Comparison of ENCODE assay signal across 7 mouse cellular contexts in the genomic region with DNA sequence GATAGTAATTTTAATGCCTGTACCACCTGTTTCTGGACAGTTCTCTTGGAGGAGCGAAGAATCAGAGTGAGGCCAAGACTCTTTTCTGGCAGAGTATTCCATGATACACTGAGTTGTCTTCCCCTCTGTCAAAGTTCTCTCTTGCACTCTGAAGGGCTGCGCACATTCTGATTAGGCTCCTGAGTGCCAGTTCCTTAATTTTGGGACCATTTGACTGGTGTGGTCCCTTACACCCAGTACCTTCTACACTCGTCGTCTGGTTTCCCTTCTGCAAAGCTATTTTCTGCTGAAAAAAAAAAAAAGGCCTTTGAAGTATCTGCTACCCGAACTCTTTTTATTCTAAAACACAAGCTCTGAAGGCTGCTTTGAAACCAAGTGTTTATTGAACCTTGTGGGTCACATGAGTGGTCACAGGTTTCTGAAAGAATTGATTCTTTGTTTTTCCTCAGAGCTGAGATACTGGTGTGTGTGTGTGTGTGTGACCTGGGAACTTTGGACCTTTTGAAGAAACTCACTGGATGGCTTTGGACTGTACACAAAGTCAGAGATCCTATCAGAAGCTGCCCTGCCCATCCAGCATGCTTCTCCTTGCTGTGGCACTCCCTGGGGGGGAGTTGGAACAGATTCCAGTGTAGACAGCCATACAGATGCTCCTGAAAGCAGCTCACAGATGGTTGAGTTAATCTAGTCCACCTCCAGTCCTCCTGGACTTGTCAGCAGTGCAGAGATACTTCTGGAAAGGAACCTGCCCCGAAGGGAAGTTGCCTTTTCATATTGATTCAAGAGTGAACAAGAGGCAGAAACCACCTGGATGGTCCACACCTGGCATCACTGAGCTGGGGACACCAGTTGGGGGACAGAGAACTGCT. TPM values are rescaled to one million over a fixed set of nuclear protein-coding genes. Genes with fewer than 3 reads are reported as not detected.
DNase-seq lines count a peak whose midpoint lies in the region; ATAC-seq and TF ChIP-seq lines count a peak whose summit lies in the region.

No protein-coding gene starts in this region.

- TF ChIP-seq POLR2A in limb, embryonic 14.5 days (IDR thresholded peaks at IDR 0.05; ENCODE audit: borderline replicate concordance, extremely low read depth, insufficient read depth, insufficient read length) = no peak
- TF ChIP-seq POLR2A in cerebellum, adult 2 months (IDR thresholded peaks at IDR 0.05; ENCODE audit: borderline replicate concordance, insufficient read depth, low read length) = no peak

- DNase-seq in midbrain, embryonic 11.5 days (ENCODE audit: low spot score, missing footprints) = no peak
- no peak for DNase-seq in limb, embryonic 14.5 days (ENCODE audit: low spot score)
- peak; percentile 77 for DNase-seq in telencephalon, adult 2 months (ENCODE audit: low read depth, low spot score)
- no peak for DNase-seq in ovary, postnatal 36 days (ENCODE audit: low spot score)
- DNase-seq in cerebellum, adult 2 months = no peak

- no peak for ATAC-seq in midbrain, embryonic 13.5 days
- ATAC-seq in midbrain, embryonic 11.5 days (ENCODE audit: low FRiP score) = no peak
- ATAC-seq in intestine, embryonic 15.5 days = peak; percentile 87
- ATAC-seq in limb, embryonic 14.5 days (ENCODE audit: low FRiP score, low read depth) = no peak

- peaks cover 43% of the 10 kb centered on the region for H3K4me1 ChIP-seq in midbrain, embryonic 13.5 days (replicated peaks)
- peaks cover 17% of the 10 kb centered on the region for H3K4me1 ChIP-seq in midbrain, embryonic 11.5 days (ENCODE audit: control insufficient read depth, insufficient read depth, low read length)
- peaks cover 24% of the 10 kb centered on the region for H3K4me1 ChIP-seq in intestine, embryonic 15.5 days (replicated peaks)
- peaks cover 10% of the 10 kb centered on the region for H3K4me1 ChIP-seq in limb, embryonic 14.5 days (ENCODE audit: control insufficient read depth, insufficient read depth, low read length)
- peaks cover 20% of the 10 kb centered on the region for H3K4me1 ChIP-seq in cerebellum, adult 2 months (ENCODE audit: control insufficient read depth, insufficient read depth, low read length)

- H3K9ac ChIP-seq in midbrain, embryonic 13.5 days (replicated peaks) = peak overlapping the region; percentile 36; the same call in 1 of the 2 replicates
- H3K9ac ChIP-seq in midbrain, embryonic 11.5 days (ENCODE audit: low read length) = no peak overlapping the region
- peak overlapping the region; percentile 80; the same call in 1 of the 2 replicates for H3K9ac ChIP-seq in intestine, embryonic 15.5 days
- no peak overlapping the region for H3K9ac ChIP-seq in limb, embryonic 14.5 days (ENCODE audit: low read depth, low read length, severe bottlenecking)

- 81% methylated on average over 6 of the region's 6 CpGs for WGBS in midbrain, embryonic 13.5 days
- WGBS in midbrain, embryonic 11.5 days = 86% methylated on average over 6 of the region's 6 CpGs
- WGBS in intestine, embryonic 15.5 days = 63% methylated on average over 6 of the region's 6 CpGs
- WGBS in limb, embryonic 14.5 days = 80% methylated on average over 6 of the region's 6 CpGs
- WGBS in cerebellum, adult 2 months = 68% methylated on average over 6 of the region's 6 CpGs

- H3K27me3 ChIP-seq in midbrain, embryonic 13.5 days = no peaks in the 10 kb centered on the region
- H3K27me3 ChIP-seq in midbrain, embryonic 11.5 days (ENCODE audit: control insufficient read depth, insufficient read depth, low read length) = no peaks in the 10 kb centered on the region
- no peaks in the 10 kb centered on the region for H3K27me3 ChIP-seq in intestine, embryonic 15.5 days (replicated peaks)
- H3K27me3 ChIP-seq in limb, embryonic 14.5 days (ENCODE audit: control insufficient read depth, insufficient read depth, low read length) = no peaks in the 10 kb centered on the region
- H3K27me3 ChIP-seq in cerebellum, adult 2 months (ENCODE audit: control insufficient read depth, insufficient read depth, low read length) = no peaks in the 10 kb centered on the region

- no peaks in the 10 kb centered on the region for H3K9me3 ChIP-seq in midbrain, embryonic 13.5 days
- H3K9me3 ChIP-seq in midbrain, embryonic 11.5 days (ENCODE audit: control insufficient read depth, low read length) = no peaks in the 10 kb centered on the region
- no peaks in the 10 kb centered on the region for H3K9me3 ChIP-seq in intestine, embryonic 15.5 days
- H3K9me3 ChIP-seq in limb, embryonic 14.5 days (ENCODE audit: control insufficient read depth, low read length) = no peaks in the 10 kb centered on the region

- no peak overlapping the region for H3K4me3 ChIP-seq in midbrain, embryonic 13.5 days (replicated peaks)
- no peak overlapping the region for H3K4me3 ChIP-seq in midbrain, embryonic 11.5 days (ENCODE audit: low read depth, low read length)
- H3K4me3 ChIP-seq in intestine, embryonic 15.5 days (replicated peaks) = peak overlapping the region; percentile 95; the same call in 1 of the 2 replicates
- H3K4me3 ChIP-seq in limb, embryonic 14.5 days (replicated peaks; ENCODE audit: low read length) = 0 out of 2 replicates have a peak overlapping the region, but pooled peaks have one; percentile 78
- no peak overlapping the region for H3K4me3 ChIP-seq in cerebellum, adult 2 months (replicated peaks; ENCODE audit: insufficient read depth, low read depth, low read length)

- H3K27ac ChIP-seq in midbrain, embryonic 13.5 days = no peak overlapping the region
- H3K27ac ChIP-seq in midbrain, embryonic 11.5 days (ENCODE audit: low read depth, low read length) = no peak overlapping the region
- H3K27ac ChIP-seq in intestine, embryonic 15.5 days = peak overlapping the region; percentile 67
- no peak overlapping the region for H3K27ac ChIP-seq in limb, embryonic 14.5 days (replicated peaks; ENCODE audit: low read depth, low read length)
- no peak overlapping the region for H3K27ac ChIP-seq in cerebellum, adult 2 months (ENCODE audit: insufficient read depth, low read length)

- H3K36me3 ChIP-seq in midbrain, embryonic 13.5 days = peaks cover 36% of the 10 kb centered on the region
- H3K36me3 ChIP-seq in midbrain, embryonic 11.5 days (ENCODE audit: control insufficient read depth, insufficient read depth, low read length) = no peaks in the 10 kb centered on the region
- peaks cover 11% of the 10 kb centered on the region for H3K36me3 ChIP-seq in intestine, embryonic 15.5 days
- peaks cover 18% of the 10 kb centered on the region for H3K36me3 ChIP-seq in limb, embryonic 14.5 days (ENCODE audit: control insufficient read depth, insufficient read depth, low read length)

- TF ChIP-seq CTCF in cerebellum, adult 2 months (IDR thresholded peaks at IDR 0.05; ENCODE audit: borderline replicate concordance, insufficient read depth, low read depth, low read length) = no peak

- H3K4me2 ChIP-seq in midbrain, embryonic 13.5 days (replicated peaks) = no peak overlapping the region
- no peak overlapping the region for H3K4me2 ChIP-seq in midbrain, embryonic 11.5 days
- peak overlapping the region; percentile 77 for H3K4me2 ChIP-seq in intestine, embryonic 15.5 days (replicated peaks)
- H3K4me2 ChIP-seq in limb, embryonic 14.5 days (replicated peaks; ENCODE audit: low read depth, low read length, severe bottlenecking) = 0 out of 2 replicates have a peak overlapping the region, but pooled peaks have one; percentile 71

RNA-seq across cellular contexts. Expression of a gene that starts 1.4 kb away (rescaled TPM):
- 42.6 and 43.5 TPM in 2 replicates for polyA plus RNA-seq in midbrain, embryonic 13.5 days (2015; fragmentation: Nextera tagmentation; extraction: Ambion mirVana)
- polyA plus RNA-seq in midbrain, embryonic 11.5 days (2014; fragmentation: Nextera tagmentation; extraction: Ambion mirVana) = 28.5 and 31.9 TPM in 2 replicates
- 38.7 and 41.8 TPM in 2 replicates for polyA plus RNA-seq in intestine, embryonic 15.5 days (2015; fragmentation: Nextera tagmentation; extraction: Ambion mirVana)
- polyA plus RNA-seq in limb, embryonic 14.5 days (2012; rRNA removed) = 52.5 and 72.0 TPM in 2 replicates
- 28.0 and 31.9 TPM in 2 replicates for polyA plus RNA-seq in limb, embryonic 14.5 days (2014; fragmentation: Nextera tagmentation; extraction: Ambion mirVana)
- 47.4 and 54.5 TPM in 2 replicates for polyA plus RNA-seq in cerebellum, adult 2 months (2012; rRNA removed)

RNA-seq across cellular contexts. Expression of a gene that starts 1.5 kb away (rescaled TPM):
- polyA plus RNA-seq in midbrain, embryonic 13.5 days (2015; fragmentation: Nextera tagmentation; extraction: Ambion mirVana) = 50.6 and 53.8 TPM in 2 replicates
- polyA plus RNA-seq in midbrain, embryonic 11.5 days (2014; fragmentation: Nextera tagmentation; extraction: Ambion mirVana) = 46.0 and 46.8 TPM in 2 replicates
- polyA plus RNA-seq in intestine, embryonic 15.5 days (2015; fragmentation: Nextera tagmentation; extraction: Ambion mirVana) = 32.2 and 35.4 TPM in 2 replicates
- 60.7 and 72.0 TPM in 2 replicates for polyA plus RNA-seq in limb, embryonic 14.5 days (2012; rRNA removed)
- polyA plus RNA-seq in limb, embryonic 14.5 days (2014; fragmentation: Nextera tagmentation; extraction: Ambion mirVana) = 43.7 and 46.6 TPM in 2 replicates
- 56.6 and 61.3 TPM in 2 replicates for polyA plus RNA-seq in cerebellum, adult 2 months (2012; rRNA removed)

RNA-seq across cellular contexts. Expression of a gene that starts 11.5 kb away (rescaled TPM):
- polyA plus RNA-seq in midbrain, embryonic 13.5 days (2015; fragmentation: Nextera tagmentation; extraction: Ambion mirVana) = 0.14 and 0.17 TPM in 2 replicates
- polyA plus RNA-seq in midbrain, embryonic 11.5 days (2014; fragmentation: Nextera tagmentation; extraction: Ambion mirVana) = not detected in 2 replicates
- 0.16 and 0.23 TPM in 2 replicates for polyA plus RNA-seq in intestine, embryonic 15.5 days (2015; fragmentation: Nextera tagmentation; extraction: Ambion mirVana)
- polyA plus RNA-seq in limb, embryonic 14.5 days (2012; rRNA removed) = not detected in 2 replicates
- polyA plus RNA-seq in limb, embryonic 14.5 days (2014; fragmentation: Nextera tagmentation; extraction: Ambion mirVana) = 0.08 and 0.22 TPM in 2 replicates
- polyA plus RNA-seq in cerebellum, adult 2 months (2012; rRNA removed) = not detected in 2 replicates

RNA-seq across cellular contexts. Expression of a gene that starts 18.2 kb away (rescaled TPM):
- polyA plus RNA-seq in midbrain, embryonic 13.5 days (2015; fragmentation: Nextera tagmentation; extraction: Ambion mirVana) = 35.9 and 36.3 TPM in 2 replicates
- 22.1 and 25.8 TPM in 2 replicates for polyA plus RNA-seq in midbrain, embryonic 11.5 days (2014; fragmentation: Nextera tagmentation; extraction: Ambion mirVana)
- polyA plus RNA-seq in intestine, embryonic 15.5 days (2015; fragmentation: Nextera tagmentation; extraction: Ambion mirVana) = 25.5 and 26.2 TPM in 2 replicates
- 33.4 and 35.2 TPM in 2 replicates for polyA plus RNA-seq in limb, embryonic 14.5 days (2012; rRNA removed)
- 23.1 and 25.9 TPM in 2 replicates for polyA plus RNA-seq in limb, embryonic 14.5 days (2014; fragmentation: Nextera tagmentation; extraction: Ambion mirVana)
- 48.2 and 50.8 TPM in 2 replicates for polyA plus RNA-seq in cerebellum, adult 2 months (2012; rRNA removed)

RNA-seq across cellular contexts. Expression of a gene that starts 50.3 kb away (rescaled TPM):
- polyA plus RNA-seq in midbrain, embryonic 13.5 days (2015; fragmentation: Nextera tagmentation; extraction: Ambion mirVana) = 37.8 and 47.6 TPM in 2 replicates
- polyA plus RNA-seq in midbrain, embryonic 11.5 days (2014; fragmentation: Nextera tagmentation; extraction: Ambion mirVana) = 35.4 and 48.3 TPM in 2 replicates
- 8.5 and 10.1 TPM in 2 replicates for polyA plus RNA-seq in intestine, embryonic 15.5 days (2015; fragmentation: Nextera tagmentation; extraction: Ambion mirVana)
- 23.1 and 36.8 TPM in 2 replicates for polyA plus RNA-seq in limb, embryonic 14.5 days (2012; rRNA removed)
- 25.9 and 26.1 TPM in 2 replicates for polyA plus RNA-seq in limb, embryonic 14.5 days (2014; fragmentation: Nextera tagmentation; extraction: Ambion mirVana)
- 87.9 and 92.7 TPM in 2 replicates for polyA plus RNA-seq in cerebellum, adult 2 months (2012; rRNA removed)

Comparison
In these comparisons a context has a peak if more than half of its experiments do, and no peak if none do; other contexts are left out.
1. H3K9ac ChIP-seq: peak in midbrain, embryonic 13.5 days (single experiment) and intestine, embryonic 15.5 days (single experiment); none in midbrain, embryonic 11.5 days (single experiment) and limb, embryonic 14.5 days (single experiment).
2. H3K4me2 ChIP-seq: peak in intestine, embryonic 15.5 days (single experiment) and limb, embryonic 14.5 days (single experiment); none in midbrain, embryonic 13.5 days (single experiment) and midbrain, embryonic 11.5 days (single experiment).
3. H3K4me3 ChIP-seq: peak in intestine, embryonic 15.5 days (single experiment) and limb, embryonic 14.5 days (single experiment); none in midbrain, embryonic 13.5 days (single experiment), midbrain, embryonic 11.5 days (single experiment) and cerebellum, adult 2 months (single experiment).